Mouse (Mus musculus) B cell, adult 2 months (primary cell): ENCODE results near the gene Gm26920.

ENCODE experiments used
- DNase-seq, 2 experiments: peaks; one replicate each; pipeline ENCODE4 v3.0.0; 2022

Gene Gm26920

GRCm38 (mm10) chr7:30090092-30090969 lies at the start of gene Gm26920, which contains the start of gene Zfp566:
Gene Gm26920 (minus strand): TSS chr7:30090410.
Gene Zfp566 (minus strand): TSS chr7:30090527.
- peak; percentile 92 to 93 for DNase-seq

GRCm38 (mm10) chr7:30136826-30137225 lies 46.6 kb upstream of the Gm26920 start:
- no peak for DNase-seq

- no peak for DNase-seq
Observed at GRCm38 (mm10) chr7:30132396-30132795, 42.2 kb upstream of the Gm26920 start.

- DNase-seq: no peak
Observed at GRCm38 (mm10) chr7:30129900-30130299, 39.7 kb upstream of the Gm26920 start.

GRCm38 (mm10) chr7:30122188-30122530 lies 31.9 kb upstream of the Gm26920 start:
- DNase-seq: no peak

GRCm38 (mm10) chr7:30121308-30122187 lies 31.3 kb upstream of the Gm26920 start, which contains the start of gene Zfp382:
Gene Zfp382 (plus strand): TSS chr7:30121942.
- peak; percentile 92 for DNase-seq

GRCm38 (mm10) chr7:30117935-30118334 lies 27.7 kb upstream of the Gm26920 start:
- peak in 1 of 2 experiments; percentile 2 for DNase-seq

- DNase-seq: no peak
Observed at GRCm38 (mm10) chr7:30116076-30116475, 25.9 kb upstream of the Gm26920 start.

GRCm38 (mm10) chr7:30099297-30099696 lies 9.1 kb upstream of the Gm26920 start:
- DNase-seq: peak; percentile 26 to 30

- no peak for DNase-seq
Observed at GRCm38 (mm10) chr7:30095551-30096125, 5.4 kb upstream of the Gm26920 start.

- peak; percentile 82 to 83 for DNase-seq
Observed at GRCm38 (mm10) chr7:30094646-30095429, 4.6 kb upstream of the Gm26920 start, which contains the start of gene Zfp260. Gene Zfp260 (plus strand): TSS chr7:30094777.

- DNase-seq: no peak
Observed at GRCm38 (mm10) chr7:30093918-30094415, 3.8 kb upstream of the Gm26920 start.

- DNase-seq: no peak
Observed at GRCm38 (mm10) chr7:30092666-30093065, 2.5 kb upstream of the Gm26920 start.

- DNase-seq: peak; percentile 37 to 45
Observed at GRCm38 (mm10) chr7:30090970-30091585, 868 bp upstream of the Gm26920 start.

- no peak for DNase-seq
Observed at GRCm38 (mm10) chr7:30089405-30089804, 805 bp downstream of the Gm26920 start.

- DNase-seq: no peak
Observed at GRCm38 (mm10) chr7:30086524-30086923, 3.7 kb downstream of the Gm26920 start.

GRCm38 (mm10) chr7:30072146-30073028 lies 17.8 kb downstream of the Gm26920 start, which contains the start of gene Zfp82:
Gene Zfp82 (minus strand): TSS chr7:30072900.
- DNase-seq: peak; percentile 78 to 81

GRCm38 (mm10) chr7:30064622-30065021 lies 25.6 kb downstream of the Gm26920 start:
- DNase-seq: no peak

GRCm38 (mm10) chr7:30062478-30062877 lies 27.7 kb downstream of the Gm26920 start:
- peak; percentile 7 to 21 for DNase-seq

GRCm38 (mm10) chr7:30060341-30060740 lies 29.9 kb downstream of the Gm26920 start:
- no peak for DNase-seq
